Mouse (Mus musculus) brain, embryonic 14.5 days (tissue): Measurements from ENCODE around the gene Rbmxl2. TPM values are rescaled to one million over a fixed set of nuclear protein-coding genes. Genes with fewer than 3 reads are reported as not detected.
A peak's percentile ranks its signal among the peaks of the same experiment; 100 is the strongest.

ENCODE experiments used
- DNase-seq: peaks from one replicate; pipeline ENCODE4 v3.0.0-alpha.2; 2011; ENCODE audit warnings: low read depth
- CTCF ChIP-seq: fragments of 200-500 bp; IDR thresholded peaks from 2 replicates; pipeline ENCODE4 v1.5.1; 2012; ENCODE audit warnings: inconsistent platforms, mild to moderate bottlenecking, moderate library complexity, borderline replicate concordance; ENCODE audit not compliant: insufficient read depth, insufficient read length; ENCODE audit errors: extremely low read depth
- POLR2A ChIP-seq: fragments of 200-500 bp; IDR thresholded peaks from 2 replicates; pipeline ENCODE4 v1.6.1; 2012; ENCODE audit warnings: mild to moderate bottlenecking, inconsistent platforms, borderline replicate concordance; ENCODE audit not compliant: poor library complexity, insufficient read depth, insufficient read length, severe bottlenecking; ENCODE audit errors: extremely low read depth
- polyA plus RNA-seq: library from polyadenylated mRNA; depleted of rRNA; stranded (reverse); fragments of >200 nt; gene quantifications from 2 replicates; pipeline ENCODE4 v1.2.3, GENCODE M21; 2012; rRNA removed

The Rbmxl2 gene
- not detected in 2 replicates for polyA plus RNA-seq

DNA sequence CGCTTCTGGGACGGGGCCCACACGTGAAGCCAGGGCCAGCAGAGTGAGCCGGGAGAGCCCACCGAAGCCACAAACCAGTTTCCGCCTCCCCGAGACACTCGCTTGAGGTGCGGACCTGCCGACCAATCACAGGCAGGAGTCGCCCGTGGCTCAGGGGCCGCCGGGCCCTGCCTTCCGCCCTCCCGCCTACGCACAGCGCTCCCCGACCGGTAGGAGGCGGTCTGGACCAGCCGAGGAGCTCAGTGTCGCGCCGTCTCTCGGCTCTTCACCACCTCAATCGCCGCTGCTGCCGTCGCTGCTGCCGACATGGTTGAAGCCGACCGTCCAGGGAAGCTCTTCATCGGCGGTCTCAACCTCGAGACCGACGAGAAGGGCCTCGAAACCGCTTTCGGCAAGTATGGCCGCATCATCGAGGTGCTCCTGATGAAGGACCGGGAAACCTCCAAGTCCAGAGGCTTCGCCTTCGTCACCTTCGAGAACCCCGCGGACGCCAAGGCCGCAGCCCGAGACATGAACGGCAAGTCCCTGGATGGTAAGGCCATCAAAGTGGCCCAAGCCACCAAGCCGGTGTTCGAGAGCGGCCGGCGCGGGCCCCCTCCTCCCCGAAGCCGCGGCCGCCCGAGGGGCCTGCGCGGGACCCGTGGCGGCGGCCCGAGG lies at the start of gene Rbmxl2:
Gene Rbmxl2 (plus strand): TSS at position 242 of the 657 bp plus-strand sequence.
- DNase-seq: no peak
- no peak for TF ChIP-seq CTCF
- TF ChIP-seq POLR2A: no peak

DNA sequence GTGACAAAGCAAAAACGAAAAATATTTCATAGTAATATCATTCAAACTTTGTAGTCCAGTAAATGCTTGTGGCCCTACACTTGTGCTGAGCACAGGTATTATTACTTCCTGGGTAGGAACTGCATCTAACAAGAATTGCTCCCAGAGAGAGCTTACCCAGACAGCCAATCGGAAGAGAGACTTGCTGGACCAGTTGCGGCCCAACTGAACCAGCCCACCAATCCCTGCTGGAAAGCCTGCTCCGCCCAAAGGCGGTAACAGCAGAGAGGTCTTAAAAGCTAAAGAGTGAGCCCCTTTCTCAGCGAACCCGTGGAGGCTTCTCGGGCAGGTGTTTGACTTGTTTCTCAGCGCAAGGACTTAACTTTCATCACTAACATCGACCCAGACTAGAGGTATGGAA lies 42.6 kb upstream of the Rbmxl2 start, which contains the start of gene Nlrp14:
Gene Nlrp14 (plus strand): TSS at position 301 of the 400 bp plus-strand sequence.
- no peak for DNase-seq
- TF ChIP-seq CTCF (no peak), POLR2A (no peak)

DNA sequence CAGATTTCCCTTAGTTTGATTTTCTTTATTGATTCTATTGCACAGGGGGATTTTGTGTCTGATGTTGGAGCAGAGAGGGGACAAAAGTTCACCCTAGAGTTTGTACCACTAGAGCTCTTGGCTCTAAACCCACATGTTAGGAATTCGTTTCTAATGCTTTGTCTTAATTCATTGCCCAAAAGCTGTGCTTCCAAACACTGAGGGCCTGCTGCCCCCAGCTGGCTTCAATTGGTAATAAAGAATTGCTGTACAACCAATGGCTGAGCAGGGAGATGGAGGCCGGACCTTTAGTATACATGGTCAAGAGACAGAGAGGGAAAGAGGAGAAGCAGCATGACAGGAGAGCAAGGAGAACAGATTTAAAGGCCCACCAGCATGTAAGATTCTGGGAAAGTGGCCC lies 28.8 kb upstream of the Rbmxl2 start:
- DNase-seq: no peak
- TF ChIP-seq CTCF (no peak), POLR2A (no peak)

DNA sequence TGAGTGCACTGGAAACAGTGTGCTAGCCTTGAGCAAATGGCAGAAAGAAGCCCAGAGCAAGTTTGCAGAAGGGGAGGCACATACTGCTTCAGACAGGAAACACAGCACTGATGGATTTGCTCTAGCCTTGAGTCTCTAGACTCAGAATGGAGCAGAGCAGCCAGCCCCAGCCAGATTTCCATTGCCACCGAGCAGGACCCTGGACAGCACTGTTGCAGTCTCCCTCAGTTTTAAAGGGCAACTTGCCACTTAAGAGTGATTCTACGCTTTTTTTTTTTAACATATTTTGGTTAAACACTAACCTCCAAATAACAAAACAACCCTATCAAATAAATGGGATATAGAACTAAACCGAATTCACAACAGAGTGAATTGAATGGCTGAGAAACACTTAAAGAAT lies 7.4 kb upstream of the Rbmxl2 start:
- TF ChIP-seq POLR2A (no peak), CTCF (no peak)
- no peak for DNase-seq

GRCm38 (mm10) chr7:107207843-107208242 lies 1.4 kb upstream of the Rbmxl2 start:
- TF ChIP-seq POLR2A (no peak), CTCF (no peak)
- DNase-seq: no peak

DNA sequence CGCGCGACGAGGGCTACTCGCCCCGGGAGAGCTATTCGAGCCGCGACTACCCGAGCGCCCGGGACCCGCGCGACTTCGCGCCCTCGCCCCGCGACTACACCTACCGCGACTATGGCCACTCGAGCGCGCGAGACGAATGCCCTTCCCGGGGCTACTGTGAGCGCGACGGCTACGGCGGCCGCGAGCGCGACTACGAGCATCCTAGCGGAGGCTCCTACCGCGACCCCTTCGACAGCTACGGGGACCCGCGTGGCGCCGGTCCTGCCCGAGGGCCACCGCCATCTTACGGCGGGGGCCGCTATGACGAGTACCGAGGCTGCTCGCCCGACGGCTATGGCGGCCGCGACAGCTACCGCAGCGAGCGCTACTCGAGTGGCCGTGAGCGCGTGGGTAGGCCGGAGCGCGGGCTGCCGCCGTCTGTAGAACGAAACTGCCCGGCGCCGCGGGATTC lies 906 bp downstream of the Rbmxl2 start:
- TF ChIP-seq CTCF: no peak
- no peak for TF ChIP-seq POLR2A
- peak; percentile 1 for DNase-seq

DNA sequence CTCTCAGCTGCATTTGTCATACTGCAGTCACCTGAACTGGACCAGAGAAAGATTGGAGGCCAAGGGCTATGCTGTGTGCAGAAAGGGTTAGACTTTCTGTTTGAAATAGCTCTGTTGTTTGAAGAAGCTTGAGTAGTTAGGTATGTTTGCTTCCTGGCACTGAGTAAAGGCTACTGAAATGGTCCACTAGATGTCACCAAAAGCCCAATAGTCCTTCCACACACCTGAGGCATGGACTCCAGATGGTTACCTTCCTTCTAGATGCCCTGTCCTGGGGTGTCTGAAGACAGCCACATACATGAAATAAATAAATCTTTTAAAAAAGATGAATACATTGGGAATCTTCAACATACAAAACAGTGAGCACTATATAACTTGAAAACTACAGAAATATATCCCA lies 6.5 kb downstream of the Rbmxl2 start:
- peak; percentile 68 for DNase-seq
- TF ChIP-seq CTCF: peak; percentile 66; the same call in 1 of the 2 replicates
- TF ChIP-seq POLR2A: no peak

DNA sequence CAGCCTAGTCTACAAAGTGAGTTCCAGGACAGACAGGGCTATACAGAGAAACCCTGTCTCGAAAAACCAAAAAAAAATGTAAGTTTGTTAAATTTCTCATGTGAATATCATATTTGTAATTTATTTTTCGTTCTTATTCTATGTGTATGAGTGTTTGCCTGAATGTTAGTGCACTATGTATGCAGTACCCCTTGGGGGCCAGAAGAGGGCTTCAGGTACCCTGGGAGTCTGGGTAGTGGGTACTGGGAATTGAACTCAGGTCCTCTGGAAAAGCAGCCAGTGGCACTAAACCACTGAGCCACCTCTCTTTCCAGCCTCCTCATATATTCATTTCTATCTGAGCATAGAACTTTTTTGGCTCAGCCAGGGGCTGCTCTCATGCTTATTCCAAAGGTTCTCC lies 7.6 kb downstream of the Rbmxl2 start:
- peak; percentile 33; the same call in 1 of the 2 replicates for TF ChIP-seq CTCF
- no peak for TF ChIP-seq POLR2A
- DNase-seq: no peak

DNA sequence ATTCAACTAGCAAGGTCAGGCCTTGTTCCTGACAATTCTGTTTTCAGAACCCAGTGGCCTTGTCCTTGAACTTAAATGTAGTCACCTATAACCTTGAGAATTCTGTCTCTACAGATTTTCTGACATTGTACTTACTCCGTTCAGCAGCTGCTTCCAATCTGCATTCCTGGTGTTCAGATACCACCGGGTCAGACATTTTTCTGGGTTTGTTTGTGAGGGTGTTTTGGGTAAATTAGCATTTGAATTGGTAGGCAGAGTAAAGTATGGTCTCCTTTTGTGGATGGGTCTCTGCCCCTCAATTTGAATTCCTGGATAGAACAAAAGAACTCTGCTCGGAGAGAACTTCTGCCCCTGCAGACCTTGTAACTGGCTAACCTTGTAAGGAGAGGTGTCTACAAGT lies 27.6 kb downstream of the Rbmxl2 start:
- TF ChIP-seq POLR2A (no peak), CTCF (no peak)
- DNase-seq: no peak

DNA sequence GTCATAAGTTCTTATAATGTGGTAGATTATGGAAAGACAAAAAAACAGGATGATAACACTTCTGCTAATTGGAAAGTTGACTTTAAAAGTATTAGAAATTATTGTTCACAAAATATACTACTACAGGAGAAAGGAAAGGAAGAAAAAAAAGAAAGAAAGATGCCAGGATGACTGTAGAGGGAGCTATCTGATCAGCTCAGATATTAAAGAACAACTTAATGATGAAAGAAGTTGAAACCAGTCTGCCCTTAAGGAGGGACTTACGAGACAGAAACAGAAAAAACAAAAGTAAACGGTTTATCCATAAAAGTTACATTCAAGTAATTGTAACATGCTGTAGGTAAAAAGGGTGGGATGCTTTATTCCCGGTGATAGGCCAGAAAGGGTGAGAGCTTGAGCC lies 28.3 kb downstream of the Rbmxl2 start:
- TF ChIP-seq POLR2A (no peak), CTCF (no peak)
- DNase-seq: peak; percentile 15

DNA sequence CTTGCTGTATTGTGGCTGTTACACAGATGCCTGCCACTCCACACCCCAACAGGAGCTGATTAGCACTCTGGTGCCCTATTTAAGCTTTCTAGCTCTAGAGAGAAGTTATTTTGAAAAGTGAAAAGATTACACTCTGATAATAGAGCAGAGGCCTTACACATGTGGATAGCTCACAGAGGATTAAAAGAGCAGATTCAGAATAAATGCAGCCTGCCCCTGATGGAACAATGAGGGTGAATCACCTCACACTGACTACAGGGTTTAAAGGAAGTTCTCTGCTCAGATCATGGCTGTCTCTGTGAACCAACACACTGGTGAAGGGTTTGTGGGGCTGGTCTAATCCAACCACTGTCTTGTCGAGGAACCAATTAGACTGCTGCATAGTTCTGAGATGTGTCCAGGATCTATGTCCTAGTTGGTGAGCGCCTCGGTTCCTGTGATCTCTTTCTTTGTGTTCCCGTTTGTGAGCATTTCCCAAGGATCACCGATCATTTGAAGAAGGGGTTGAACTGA lies 32.2 kb downstream of the Rbmxl2 start:
- DNase-seq: peak; percentile 19
- TF ChIP-seq POLR2A (no peak), CTCF (no peak)
